Mouse (Mus musculus): ENCODE results near the gene Nupr1. TPM values are rescaled to one million over a fixed set of nuclear protein-coding genes. Genes with fewer than 3 reads are reported as not detected.
A peak's percentile ranks its signal among the peaks of the same experiment; 100 is the strongest.

The Nupr1 gene
- polyA plus RNA-seq, 1 experiment from 2014 or later = 3.4 TPM

DNA sequence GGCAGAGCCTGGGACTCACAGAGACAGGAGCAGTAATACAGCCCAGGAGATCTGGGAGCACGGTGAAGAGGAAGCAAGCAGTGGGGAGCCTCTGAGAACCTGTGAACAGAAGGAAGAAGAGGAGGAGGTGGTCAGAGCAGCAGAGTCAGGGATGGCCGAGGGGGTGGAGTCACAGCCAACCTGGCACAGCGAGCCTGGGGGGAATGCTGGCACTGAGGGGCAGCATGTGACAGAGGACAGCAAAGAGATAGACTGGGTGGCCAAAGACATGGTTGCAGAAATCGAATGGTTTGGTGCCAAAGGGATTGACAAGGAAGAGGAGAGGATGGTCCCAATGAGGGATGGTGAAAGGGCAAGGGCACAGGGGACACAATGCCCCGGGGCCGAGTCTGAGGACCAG, 44.9 kb downstream of the Nupr1 start, which contains the start of gene Cln3:
Gene Cln3, minus strand, starts transcription at position 101 of the 400 bp plus-strand sequence.
- Histone ChIP-seq H3K4me3 (ENCODE audit: low read depth, low read length) (no peak within 1 kb of the TSS), H3K4me2 (ENCODE audit: low read depth, low read length) (no peak within 1 kb of the TSS), H3K27ac (replicated peaks; ENCODE audit: low read depth, low read length) (no peak within 1 kb of the TSS), H3K9ac (replicated peaks; ENCODE audit: low read length) (no peak within 1 kb of the TSS), H3K9me3 (replicated peaks; ENCODE audit: control insufficient read depth, low read length) (no peaks in the 10 kb centered on the region), H3K36me3 (replicated peaks; ENCODE audit: control insufficient read depth, insufficient read depth, low read depth, low read length) (no peaks in the 10 kb centered on the region), H3K27me3 (ENCODE audit: control insufficient read depth, insufficient read depth, low read length) (no peaks in the 10 kb centered on the region; the same call in 1 of the 2 replicates), H3K4me1 (ENCODE audit: control insufficient read depth, insufficient read depth, low read length) (no peaks in the 10 kb centered on the region; the same call in 1 of the 2 replicates)
- no peak for ATAC-seq (replicated peaks; ENCODE audit: insufficient number of reproducible peaks, low FRiP score, low TSS enrichment, low read depth)
- DNase-seq (ENCODE audit: low spot score) = no peak
- 68% methylated on average over 6 of the region's 6 CpGs for WGBS

DNA sequence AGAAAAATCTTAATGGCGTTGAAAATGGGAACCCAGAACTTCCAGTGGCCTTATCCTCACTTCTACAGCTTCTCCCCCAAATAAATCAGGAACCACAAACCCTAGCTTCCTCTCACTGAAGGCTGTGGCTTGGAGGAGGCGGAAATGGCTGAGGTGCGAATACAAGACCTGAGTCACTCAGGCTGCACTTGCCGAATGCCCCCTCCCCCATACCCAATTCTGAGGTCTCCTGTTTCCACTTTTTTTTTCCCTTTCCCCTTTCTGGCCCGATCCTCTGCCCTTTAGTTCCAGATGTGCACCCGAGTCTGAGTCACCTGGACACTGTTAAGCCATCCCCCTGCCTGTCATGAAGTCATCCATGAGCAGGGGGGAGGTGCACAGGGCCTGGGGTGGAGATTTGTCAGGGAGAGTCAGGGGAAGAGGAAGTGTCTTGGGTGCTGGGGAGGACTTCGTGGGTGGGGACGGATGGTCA, 46.1 kb downstream of the Nupr1 start, which contains the start of gene Apobr:
Gene Apobr, plus strand, starts transcription at position 437 of the 472 bp plus-strand sequence.
- Histone ChIP-seq H3K36me3 (replicated peaks; ENCODE audit: control insufficient read depth, insufficient read depth, low read depth, low read length) (no peaks in the 10 kb centered on the region), H3K27me3 (ENCODE audit: control insufficient read depth, insufficient read depth, low read length) (no peaks in the 10 kb centered on the region; the same call in 1 of the 2 replicates), H3K9ac (replicated peaks; ENCODE audit: low read length) (no peak within 1 kb of the TSS; the same call in 1 of the 2 replicates), H3K4me2 (ENCODE audit: low read depth, low read length) (no peak within 1 kb of the TSS), H3K27ac (replicated peaks; ENCODE audit: low read depth, low read length) (no peak within 1 kb of the TSS), H3K4me1 (ENCODE audit: control insufficient read depth, insufficient read depth, low read length) (no peaks in the 10 kb centered on the region; the same call in 1 of the 2 replicates), H3K9me3 (replicated peaks; ENCODE audit: control insufficient read depth, low read length) (no peaks in the 10 kb centered on the region), H3K4me3 (ENCODE audit: low read depth, low read length) (no peak within 1 kb of the TSS)
- ATAC-seq (replicated peaks; ENCODE audit: insufficient number of reproducible peaks, low FRiP score, low TSS enrichment, low read depth) (no peak), DNase-seq (ENCODE audit: low spot score) (no peak)
- WGBS = 75% methylated on average over 8 of the region's 8 CpGs

DNA sequence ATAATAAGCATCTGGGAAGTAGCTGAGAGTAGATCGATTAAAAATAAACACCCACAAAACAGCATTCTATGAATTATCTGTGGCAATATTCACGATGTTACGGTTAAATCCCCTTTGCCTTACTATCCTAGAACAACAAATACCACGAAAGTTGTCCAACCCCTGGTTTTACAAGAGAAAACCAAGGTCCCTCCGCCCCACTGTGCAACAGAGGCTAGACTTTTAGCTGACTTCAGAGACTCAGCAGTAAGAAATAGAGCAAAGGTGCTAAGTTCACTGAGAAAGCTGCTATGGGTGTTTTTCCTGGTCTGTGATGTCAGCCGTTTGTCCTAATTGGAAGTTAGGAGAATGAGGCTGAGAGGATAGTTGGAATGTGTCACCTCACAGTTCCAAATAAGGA, 46.9 kb downstream of the Nupr1 start:
- Histone ChIP-seq H3K4me3 (ENCODE audit: low read depth, low read length) (peak overlapping the region; percentile 37), H3K27ac (replicated peaks; ENCODE audit: low read depth, low read length) (no peak overlapping the region)

DNA sequence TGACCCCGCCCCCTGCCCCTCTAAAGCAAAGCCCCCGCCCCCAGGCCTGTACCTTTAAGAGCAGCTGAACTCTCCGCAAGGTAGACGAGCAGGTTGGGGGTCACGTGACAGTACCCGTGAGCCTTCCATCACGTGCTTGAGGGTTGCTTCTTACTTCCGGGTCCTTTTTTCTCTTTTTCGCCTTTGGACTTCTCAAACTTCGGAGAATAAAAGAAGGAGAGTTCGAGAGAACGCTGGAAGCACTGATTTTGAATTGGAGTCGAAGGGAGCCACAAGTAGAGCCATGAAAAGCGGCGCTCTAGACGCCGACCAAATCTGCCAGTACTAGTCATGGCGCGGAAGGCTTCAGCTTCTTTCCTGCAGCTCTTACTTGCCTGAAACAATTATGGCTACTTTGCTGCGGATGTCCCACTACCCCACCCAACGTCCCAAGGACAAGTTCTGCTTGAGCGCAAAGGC, 47.4 kb downstream of the Nupr1 start:
- no peaks in the 10 kb centered on the region; the same call in 1 of the 2 replicates for H3K27me3 ChIP-seq (ENCODE audit: control insufficient read depth, insufficient read depth, low read length)
- peak overlapping the region; percentile 59 for H3K9ac ChIP-seq (replicated peaks; ENCODE audit: low read length)
- no peaks in the 10 kb centered on the region; the same call in 1 of the 2 replicates for H3K4me1 ChIP-seq (ENCODE audit: control insufficient read depth, insufficient read depth, low read length)
- peak; percentile 68; the same call in 1 of the 2 replicates for ATAC-seq (replicated peaks; ENCODE audit: insufficient number of reproducible peaks, low FRiP score, low TSS enrichment, low read depth)
- no peaks in the 10 kb centered on the region for H3K36me3 ChIP-seq (replicated peaks; ENCODE audit: control insufficient read depth, insufficient read depth, low read depth, low read length)
- peak overlapping the region; percentile 54; the same call in 1 of the 2 replicates for H3K27ac ChIP-seq (replicated peaks; ENCODE audit: low read depth, low read length)
- WGBS = under 1% methylated on average over 22 of the region's 22 CpGs
- DNase-seq (ENCODE audit: low spot score) = peak; percentile 94
- H3K4me2 ChIP-seq (ENCODE audit: low read depth, low read length) = peak overlapping the region; percentile 65
- peak overlapping the region; percentile 37 for H3K4me3 ChIP-seq (ENCODE audit: low read depth, low read length)
- H3K9me3 ChIP-seq (replicated peaks; ENCODE audit: control insufficient read depth, low read length) = no peaks in the 10 kb centered on the region

More for the DNA sequence above, 46.9 kb downstream of the Nupr1 start:
- Histone ChIP-seq H3K4me1 (ENCODE audit: control insufficient read depth, insufficient read depth, low read length) (no peaks in the 10 kb centered on the region; the same call in 1 of the 2 replicates), H3K27me3 (ENCODE audit: control insufficient read depth, insufficient read depth, low read length) (no peaks in the 10 kb centered on the region; the same call in 1 of the 2 replicates), H3K36me3 (replicated peaks; ENCODE audit: control insufficient read depth, insufficient read depth, low read depth, low read length) (no peaks in the 10 kb centered on the region), H3K4me2 (ENCODE audit: low read depth, low read length) (peak overlapping the region; percentile 65), H3K9me3 (replicated peaks; ENCODE audit: control insufficient read depth, low read length) (no peaks in the 10 kb centered on the region), H3K9ac (replicated peaks; ENCODE audit: low read length) (peak overlapping the region; percentile 59)
- ATAC-seq (replicated peaks; ENCODE audit: insufficient number of reproducible peaks, low FRiP score, low TSS enrichment, low read depth) (no peak), DNase-seq (ENCODE audit: low spot score) (no peak)
- WGBS = 60% methylated on average over 6 of the region's 6 CpGs

DNA sequence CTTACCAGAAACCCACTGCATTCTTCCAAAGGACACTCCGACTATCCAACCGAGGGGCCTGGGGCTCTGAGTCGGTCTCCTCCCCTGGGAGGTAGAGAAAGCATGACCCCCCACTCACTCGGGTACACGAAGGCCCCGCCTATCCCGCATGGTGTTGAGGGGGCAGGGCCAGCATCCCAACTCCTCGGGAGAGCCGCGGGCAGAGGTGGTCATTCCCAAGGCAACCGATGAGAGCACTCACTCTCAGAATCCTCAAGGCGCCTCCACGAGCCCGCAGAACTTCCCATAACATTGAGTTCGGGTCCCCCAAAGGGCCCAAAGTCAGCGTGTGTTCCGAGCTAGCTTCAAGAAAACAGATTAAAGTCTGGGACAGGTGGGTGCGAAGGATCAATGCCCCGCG, 47.9 kb downstream of the Nupr1 start:
- peak overlapping the region; percentile 65 for H3K4me2 ChIP-seq (ENCODE audit: low read depth, low read length)
- H3K9ac ChIP-seq (replicated peaks; ENCODE audit: low read length) = peak overlapping the region; percentile 59
- H3K9me3 ChIP-seq (replicated peaks; ENCODE audit: control insufficient read depth, low read length) = no peaks in the 10 kb centered on the region
- 2% methylated on average over 20 of the region's 20 CpGs for WGBS
- DNase-seq (ENCODE audit: low spot score) = peak; percentile 61
- no peak overlapping the region for H3K27ac ChIP-seq (replicated peaks; ENCODE audit: low read depth, low read length)
- peak overlapping the region; percentile 37 for H3K4me3 ChIP-seq (ENCODE audit: low read depth, low read length)
- peak; percentile 54 for ATAC-seq (replicated peaks; ENCODE audit: insufficient number of reproducible peaks, low FRiP score, low TSS enrichment, low read depth)
- no peaks in the 10 kb centered on the region; the same call in 1 of the 2 replicates for H3K4me1 ChIP-seq (ENCODE audit: control insufficient read depth, insufficient read depth, low read length)
- H3K27me3 ChIP-seq (ENCODE audit: control insufficient read depth, insufficient read depth, low read length) = no peaks in the 10 kb centered on the region; the same call in 1 of the 2 replicates
- no peaks in the 10 kb centered on the region for H3K36me3 ChIP-seq (replicated peaks; ENCODE audit: control insufficient read depth, insufficient read depth, low read depth, low read length)

DNA sequence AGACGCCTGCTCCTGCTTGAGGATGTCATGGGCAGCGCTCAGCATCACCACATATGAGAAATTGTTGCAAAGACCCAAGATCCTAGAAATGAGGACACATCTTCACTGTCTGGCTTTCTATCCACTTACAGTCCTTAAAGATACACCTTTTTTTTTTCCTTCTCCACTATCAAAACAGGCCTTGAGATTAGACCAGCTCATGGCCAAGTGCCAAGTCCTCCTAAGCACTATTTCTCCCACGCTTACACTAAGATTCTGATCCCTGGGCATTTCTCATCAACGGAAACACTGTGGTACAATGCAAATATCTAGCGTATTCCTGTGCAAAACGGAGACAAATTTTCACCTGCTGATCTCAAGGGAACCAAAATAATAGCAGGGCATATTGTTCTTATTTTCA, 49.0 kb downstream of the Nupr1 start:
- no peaks in the 10 kb centered on the region; the same call in 1 of the 2 replicates for H3K27me3 ChIP-seq (ENCODE audit: control insufficient read depth, insufficient read depth, low read length)
- H3K4me3 ChIP-seq (ENCODE audit: low read depth, low read length) = no peak overlapping the region
- 87% methylated on average over 6 of the region's 6 CpGs for WGBS
- H3K9ac ChIP-seq (replicated peaks; ENCODE audit: low read length) = no peak overlapping the region
- no peaks in the 10 kb centered on the region for H3K4me1 ChIP-seq (ENCODE audit: control insufficient read depth, insufficient read depth, low read length)
- no peak overlapping the region for H3K27ac ChIP-seq (replicated peaks; ENCODE audit: low read depth, low read length)
- no peaks in the 10 kb centered on the region for H3K9me3 ChIP-seq (replicated peaks; ENCODE audit: control insufficient read depth, low read length)
- ATAC-seq (replicated peaks; ENCODE audit: insufficient number of reproducible peaks, low FRiP score, low TSS enrichment, low read depth) = no peak
- H3K36me3 ChIP-seq (replicated peaks; ENCODE audit: control insufficient read depth, insufficient read depth, low read depth, low read length) = no peaks in the 10 kb centered on the region
- DNase-seq (ENCODE audit: low spot score) = no peak
- H3K4me2 ChIP-seq (ENCODE audit: low read depth, low read length) = no peak overlapping the region

DNA sequence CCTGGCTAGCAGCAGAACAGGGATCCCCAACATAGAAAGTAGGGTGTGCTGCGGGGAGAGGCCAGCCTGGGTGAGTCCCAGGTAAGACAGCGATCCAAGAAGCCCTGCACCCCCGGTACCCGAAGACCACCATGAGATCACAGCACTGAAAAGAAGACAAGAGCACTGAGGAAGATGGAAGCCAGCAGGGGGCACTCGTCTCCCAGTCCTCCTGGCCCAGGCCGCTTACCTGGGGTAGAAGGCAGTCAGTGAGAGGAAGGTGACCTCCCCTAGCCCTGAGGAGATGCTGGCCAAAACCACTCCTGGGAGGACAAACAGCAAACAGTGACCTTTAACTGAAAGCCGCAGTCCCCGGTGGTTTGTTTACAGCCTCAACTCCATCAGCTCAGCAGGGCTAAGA, 51.5 kb downstream of the Nupr1 start:
- Histone ChIP-seq H3K27ac (replicated peaks; ENCODE audit: low read depth, low read length) (no peak overlapping the region), H3K27me3 (ENCODE audit: control insufficient read depth, insufficient read depth, low read length) (no peaks in the 10 kb centered on the region), H3K4me2 (ENCODE audit: low read depth, low read length) (no peak overlapping the region), H3K4me1 (ENCODE audit: control insufficient read depth, insufficient read depth, low read length) (no peaks in the 10 kb centered on the region), H3K36me3 (replicated peaks; ENCODE audit: control insufficient read depth, insufficient read depth, low read depth, low read length) (no peaks in the 10 kb centered on the region; the same call in 1 of the 2 replicates), H3K4me3 (ENCODE audit: low read depth, low read length) (no peak overlapping the region), H3K9me3 (replicated peaks; ENCODE audit: control insufficient read depth, low read length) (no peaks in the 10 kb centered on the region), H3K9ac (replicated peaks; ENCODE audit: low read length) (no peak overlapping the region)
- ATAC-seq (replicated peaks; ENCODE audit: insufficient number of reproducible peaks, low FRiP score, low TSS enrichment, low read depth) (no peak), DNase-seq (ENCODE audit: low spot score) (peak; percentile 55)
- 56% methylated on average over 8 of the region's 8 CpGs for WGBS

DNA sequence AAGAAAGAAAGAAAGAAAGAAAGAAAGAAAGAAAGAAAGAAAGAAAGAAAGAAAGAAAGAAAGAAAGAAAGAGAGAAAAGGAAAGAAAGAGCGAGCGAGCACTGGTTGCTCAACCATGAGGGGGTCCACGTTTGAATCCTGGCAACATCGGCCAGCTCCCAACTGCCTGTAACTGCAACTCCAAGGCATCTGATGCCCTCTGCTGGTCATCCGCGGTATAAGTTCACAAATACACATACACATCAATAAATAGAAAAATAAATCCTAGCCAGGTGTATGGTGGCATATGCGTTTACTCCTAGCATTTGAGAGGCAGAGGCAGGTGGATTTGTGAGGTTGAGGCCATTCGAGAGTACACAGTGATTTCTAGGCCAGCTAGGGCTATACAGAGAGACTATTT, 53.7 kb downstream of the Nupr1 start:
- DNase-seq (ENCODE audit: low spot score) (peak; percentile 70), ATAC-seq (replicated peaks; ENCODE audit: insufficient number of reproducible peaks, low FRiP score, low TSS enrichment, low read depth) (no peak)
- Histone ChIP-seq H3K9ac (replicated peaks; ENCODE audit: low read length) (no peak overlapping the region), H3K36me3 (replicated peaks; ENCODE audit: control insufficient read depth, insufficient read depth, low read depth, low read length) (no peaks in the 10 kb centered on the region; the same call in 1 of the 2 replicates), H3K4me1 (ENCODE audit: control insufficient read depth, insufficient read depth, low read length) (no peaks in the 10 kb centered on the region), H3K9me3 (replicated peaks; ENCODE audit: control insufficient read depth, low read length) (no peaks in the 10 kb centered on the region), H3K4me3 (ENCODE audit: low read depth, low read length) (no peak overlapping the region), H3K4me2 (ENCODE audit: low read depth, low read length) (no peak overlapping the region), H3K27me3 (ENCODE audit: control insufficient read depth, insufficient read depth, low read length) (no peaks in the 10 kb centered on the region), H3K27ac (replicated peaks; ENCODE audit: low read depth, low read length) (no peak overlapping the region)
- 52% methylated on average over 8 of the region's 8 CpGs for WGBS

Data from embryonic facial prominence, embryonic 11.5 days (tissue).